14 mouse cellular contexts compared by ENCODE assay signal in genomic region chr7:16914453-16915343, GRCm38 (mm10). TPM values are rescaled to one million over a fixed set of nuclear protein-coding genes. Genes with fewer than 3 reads are reported as not detected.
A peak's percentile ranks its signal among the peaks of the same experiment; 100 is the strongest.
DNase-seq lines count a peak whose midpoint lies in the region; ATAC-seq and TF ChIP-seq lines count a peak whose summit lies in the region.
"Had no signal": no experiment of that assay in that cellular context is flagged by ENCODE, and none has a peak within 500 bp of the region (broad histone marks: within the 10 kb centered on the region; RNA-seq: fewer than 3 reads in every experiment).

No protein-coding gene starts in this region.

- no peaks in the 10 kb centered on the region for H3K9me3 ChIP-seq in heart, embryonic 10.5 days
- H3K9me3 ChIP-seq in forebrain, embryonic 15.5 days: no peaks in the 10 kb centered on the region
- H3K9me3 ChIP-seq: heart, embryonic 15.5 days; liver, embryonic 13.5 days; midbrain, embryonic 12.5 days had no signal

- no peak overlapping the region for H3K4me2 ChIP-seq in forebrain, embryonic 15.5 days (replicated peaks)
- H3K4me2 ChIP-seq in myocyte (ENCODE audit: low read depth): no peak overlapping the region
- H3K4me2 ChIP-seq: heart, embryonic 15.5 days; liver, embryonic 13.5 days; midbrain, embryonic 12.5 days had no signal

- no peak overlapping the region for H3K4me3 ChIP-seq in heart, embryonic 10.5 days
- no peak overlapping the region for H3K4me3 ChIP-seq in forebrain, embryonic 15.5 days
- H3K4me3 ChIP-seq in myocyte: no peak overlapping the region
- H3K4me3 ChIP-seq: heart, embryonic 15.5 days; liver, embryonic 13.5 days; midbrain, embryonic 12.5 days had no signal

- H3K27ac ChIP-seq in heart, embryonic 10.5 days: no peak overlapping the region
- peak overlapping the region; percentile 29; the same call in 1 of the 2 replicates for H3K27ac ChIP-seq in forebrain, embryonic 15.5 days (replicated peaks)
- H3K27ac ChIP-seq: heart, embryonic 15.5 days; liver, embryonic 13.5 days; midbrain, embryonic 12.5 days had no signal

- 83% methylated on average over 18 of the region's 18 CpGs for WGBS in heart, embryonic 10.5 days
- WGBS in forebrain, embryonic 15.5 days: 81% methylated on average over 18 of the region's 18 CpGs

- no peak overlapping the region for H3K9ac ChIP-seq in forebrain, embryonic 15.5 days (replicated peaks)
- H3K9ac ChIP-seq: heart, embryonic 15.5 days; liver, embryonic 13.5 days; midbrain, embryonic 12.5 days had no signal

- intact Hi-C loops in heart, postnatal 14 days (cut with DNase I): loop anchor here (5.0 to 10.0 kb wide), 3 partner anchors 37 to 290 kb away; partner anchors contain the start of gene Dact3

- no peak for TF ChIP-seq POLR2A in myocyte (IDR thresholded peaks at IDR 0.05; ENCODE audit: insufficient read length, low read depth)

- peaks cover 56% of the 10 kb centered on the region for H3K36me3 ChIP-seq in heart, embryonic 10.5 days
- H3K36me3 ChIP-seq in forebrain, embryonic 15.5 days: peaks cover 50% of the 10 kb centered on the region
- H3K36me3 ChIP-seq in myocyte (ENCODE audit: control insufficient read depth, insufficient read depth): peaks cover 3% of the 10 kb centered on the region

- no peak for ATAC-seq in forebrain, embryonic 15.5 days (replicated peaks)

- H3K4me1 ChIP-seq in heart, embryonic 10.5 days: peaks cover 25% of the 10 kb centered on the region
- H3K4me1 ChIP-seq in forebrain, embryonic 15.5 days: peaks cover 13% of the 10 kb centered on the region

- peaks cover under 1% of the 10 kb centered on the region for H3K79me2 ChIP-seq in myocyte (ENCODE audit: control insufficient read depth, insufficient read depth)

- DNase-seq in heart, adult 11 months: peak; percentile 93
- DNase-seq in heart, embryonic 10.5 days (ENCODE audit: low spot score): no peak
- peak; percentile 42 for DNase-seq in testis, postnatal 10 days (ENCODE audit: low spot score)
- no peak for DNase-seq in testis, postnatal 14 days (ENCODE audit: low spot score)
- DNase-seq in left cerebral cortex, adult 9 months (ENCODE audit: low spot score in 2 of 2): no peak
- no peak for DNase-seq in heart, postnatal 14 days
- DNase-seq: liver, embryonic 13.5 days had no signal

- H3ac ChIP-seq in myocyte (ENCODE audit: control insufficient read depth, insufficient read length): no peak overlapping the region

- peaks cover 29% of the 10 kb centered on the region for H3K27me3 ChIP-seq in heart, embryonic 10.5 days (ENCODE audit: insufficient read depth, poor library complexity, severe bottlenecking)
- H3K27me3 ChIP-seq in forebrain, embryonic 15.5 days: no peaks in the 10 kb centered on the region
- H3K27me3 ChIP-seq in myocyte (ENCODE audit: control insufficient read depth, insufficient read depth, insufficient read length): no peaks in the 10 kb centered on the region

TF ChIP-seq in myocyte, 11 proteins besides CTCF, POLR2A, EP300 and RAD21:
- TF ChIP-seq TCF12 (IDR thresholded peaks at IDR 0.05; ENCODE audit: insufficient read depth, poor library complexity, severe bottlenecking) (no peak), POLR2AphosphoS2 (IDR thresholded peaks at IDR 0.05; ENCODE audit: insufficient read length, low read depth) (peak; percentile 51)

RNA-seq across cellular contexts. Expression of gene Ptgir, which starts 8.4 kb away (rescaled TPM):
- polyA plus RNA-seq in heart, embryonic 10.5 days (2016; fragmentation: Nextera tagmentation; extraction: Ambion mirVana): 0.15 and 0.51 TPM in 2 replicates
- 0.13 and 0.29 TPM in 2 replicates for polyA plus RNA-seq in forebrain, embryonic 15.5 days (2015; fragmentation: Nextera tagmentation; extraction: Ambion mirVana)
- polyA plus RNA-seq in myocyte (2012; fragmentation: generic; extraction: Trizol): 2.6 TPM
- 1 to 10 TPM; 1.4 to 1.6 TPM for total RNA-seq in heart, postnatal 14 days (2021)

RNA-seq across cellular contexts. Expression of gene Calm3, which starts 9.2 kb away (rescaled TPM):
- 114 and 117 TPM in 2 replicates for polyA plus RNA-seq in heart, embryonic 10.5 days (2016; fragmentation: Nextera tagmentation; extraction: Ambion mirVana)
- 291 and 305 TPM in 2 replicates for polyA plus RNA-seq in forebrain, embryonic 15.5 days (2015; fragmentation: Nextera tagmentation; extraction: Ambion mirVana)
- 336 TPM for polyA plus RNA-seq in myocyte (2012; fragmentation: generic; extraction: Trizol)
- total RNA-seq in heart, postnatal 14 days (2021): 100 to 1,000 TPM; 228 to 250 TPM

RNA-seq across cellular contexts. Expression of gene Gng8, which starts 23.1 kb away (rescaled TPM):
- polyA plus RNA-seq in heart, embryonic 10.5 days (2016; fragmentation: Nextera tagmentation; extraction: Ambion mirVana): 3.0 and 6.3 TPM in 2 replicates
- 4.4 TPM in 2 replicates for polyA plus RNA-seq in forebrain, embryonic 15.5 days (2015; fragmentation: Nextera tagmentation; extraction: Ambion mirVana)
- 3.8 TPM for polyA plus RNA-seq in myocyte (2012; fragmentation: generic; extraction: Trizol)
- under 1 TPM; 0.81 to 0.98 TPM for total RNA-seq in heart, postnatal 14 days (2021)
- polyA plus RNA-seq: activated CD4-positive, CD25-positive, alpha-beta regulatory T cell, adult 4 months; CD4-positive, CD25-positive, alpha-beta regulatory T cell, adult 4 months; inflammation-experienced regulatory T-cells, adult 6 months had no signal

RNA-seq across cellular contexts. Expression of gene Pnmal2, which starts 29.8 kb away (rescaled TPM):
- polyA plus RNA-seq in heart, embryonic 10.5 days (2016; fragmentation: Nextera tagmentation; extraction: Ambion mirVana): 1.7 and 2.2 TPM in 2 replicates
- 87.4 and 102 TPM in 2 replicates for polyA plus RNA-seq in forebrain, embryonic 15.5 days (2015; fragmentation: Nextera tagmentation; extraction: Ambion mirVana)
- polyA plus RNA-seq in myocyte (2012; fragmentation: generic; extraction: Trizol): 44.4 TPM
- 1 to 10 TPM; 3.6 to 4.0 TPM for total RNA-seq in heart, postnatal 14 days (2021)
- polyA plus RNA-seq: activated CD4-positive, CD25-positive, alpha-beta regulatory T cell, adult 4 months; CD4-positive, CD25-positive, alpha-beta regulatory T cell, adult 4 months; inflammation-experienced regulatory T-cells, adult 6 months had no signal

RNA-seq across cellular contexts. Expression of gene Dact3, which starts 39.6 kb away (rescaled TPM):
- 5.0 and 7.2 TPM in 2 replicates for polyA plus RNA-seq in heart, embryonic 10.5 days (2016; fragmentation: Nextera tagmentation; extraction: Ambion mirVana)
- 3.3 and 3.4 TPM in 2 replicates for polyA plus RNA-seq in forebrain, embryonic 15.5 days (2015; fragmentation: Nextera tagmentation; extraction: Ambion mirVana)
- polyA plus RNA-seq in myocyte (2012; fragmentation: generic; extraction: Trizol): 10.0 TPM
- total RNA-seq in heart, postnatal 14 days (2021): 10 to 100 TPM; 18.6 to 19.0 TPM
- polyA plus RNA-seq: activated CD4-positive, CD25-positive, alpha-beta regulatory T cell, adult 4 months; CD4-positive, CD25-positive, alpha-beta regulatory T cell, adult 4 months; inflammation-experienced regulatory T-cells, adult 6 months had no signal

Comparison
In these comparisons a context has a peak if more than half of its experiments do, and no peak if none do; other contexts are left out.
1. DNase-seq: peak in heart, adult 11 months (single experiment) and testis, postnatal 10 days (single experiment); none in heart, embryonic 10.5 days (single experiment), testis, postnatal 14 days (single experiment), left cerebral cortex, adult 9 months (0 of 2) and heart, postnatal 14 days (0 of 2).